Mouse (Mus musculus) lung, embryonic 14.5 days (tissue): ENCODE measurements around the gene Pfkfb4. TPM values are rescaled to one million over a fixed set of nuclear protein-coding genes. Genes with fewer than 3 reads are reported as not detected.
A peak's percentile ranks its signal among the peaks of the same experiment; 100 is the strongest.

Experiments
- ATAC-seq: fragments of 200-750 bp; cut with Nextera tagmentation; 2 replicates; pipeline ENCODE4 v1.8.0; 2017; ENCODE audit warnings: mild to moderate bottlenecking, moderate TSS enrichment, moderate library complexity; ENCODE audit not compliant: insufficient read depth
- DNase-seq: peaks from one replicate; pipeline ENCODE4 v3.0.0-alpha.2; 2015
- H3K27ac ChIP-seq: fragments of 300-500 bp; sonication (generic); 2 replicates; pipeline ENCODE4 v1.5.1; 2014; ENCODE audit warnings: low read depth, mild to moderate bottlenecking, moderate library complexity
- H3K27me3 ChIP-seq: fragments of 300-500 bp; sonication (generic); 2 replicates; pipeline ENCODE4 v1.6.1; 2014; ENCODE audit warnings: low read length, control low read depth; ENCODE audit not compliant: insufficient read depth
- H3K36me3 ChIP-seq: fragments of 300-500 bp; sonication (generic); 2 replicates; pipeline ENCODE4 v1.6.1; 2014; ENCODE audit warnings: control low read depth; ENCODE audit not compliant: insufficient read depth
- H3K4me1 ChIP-seq: fragments of 300-500 bp; sonication (generic); 2 replicates; pipeline ENCODE4 v1.6.1; 2014; ENCODE audit warnings: antibody characterized with exemption, control low read depth; ENCODE audit not compliant: insufficient read depth
- H3K4me2 ChIP-seq: fragments of 300-500 bp; sonication (generic); 2 replicates; pipeline ENCODE4 v1.6.1; 2014; ENCODE audit warnings: mild to moderate bottlenecking
- H3K4me3 ChIP-seq: fragments of 300-500 bp; sonication (generic); 2 replicates; pipeline ENCODE4 v1.5.1; 2014; ENCODE audit warnings: low read depth, low read length
- H3K9ac ChIP-seq: fragments of 300-500 bp; sonication (generic); 2 replicates; pipeline ENCODE4 v1.6.1; 2014
- H3K9me3 ChIP-seq: fragments of 300-500 bp; sonication (generic); 2 replicates; pipeline ENCODE4 v1.6.1; 2016; ENCODE audit warnings: low read depth, low read length, control low read depth
- CTCF ChIP-seq: IDR thresholded peaks from 2 replicates; pipeline ENCODE4 v1.5.1; 2016; ENCODE audit warnings: antibody characterized with exemption, low read depth
- WGBS: fragments of 180-500 bp; shearing (Covaris S2); extraction: QIAGEN DNeasy Blood & Tissue Kit; methylation state at CpG from one replicate; pipeline ENCODE4 v1.1.7; 2014; 5-methylcytosine and 5-hydroxymethylcytosine counted together
- polyA plus RNA-seq: library from polyadenylated mRNA; unstranded; fragments of >200 nt; fragmentation: Nextera tagmentation; extraction: Ambion mirVana; gene quantifications from 2 replicates; pipeline ENCODE4 v1.2.1, GENCODE M21; 2014

Gene Pfkfb4
- polyA plus RNA-seq, result 7.6 and 9.7 TPM in 2 replicates

- no peaks in the 10 kb centered on the region for H3K36me3 ChIP-seq
- no peaks in the 10 kb centered on the region for H3K27me3 ChIP-seq
- peaks cover 14% of the 10 kb centered on the region; the same call in 1 of the 2 replicates for H3K4me1 ChIP-seq
- H3K27ac ChIP-seq, result peak within 1 kb of the TSS; percentile 88
- WGBS, result 1% methylated on average over 31 of the region's 31 CpGs
- TF ChIP-seq CTCF, result no peak
- H3K9me3 ChIP-seq, result no peaks in the 10 kb centered on the region
- DNase-seq (peak; percentile 100), ATAC-seq (peak; percentile 97)
- peak within 1 kb of the TSS; percentile 55 for H3K4me3 ChIP-seq
- peak within 1 kb of the TSS; percentile 91 for H3K4me2 ChIP-seq
- H3K9ac ChIP-seq, result peak within 1 kb of the TSS; percentile 54
Measured at GRCm38 (mm10) chr9:108991428-108992084, at the start of gene Pfkfb4. Pfkfb4 (plus strand) TSS chr9:108991778.

- Histone ChIP-seq H3K4me1 (no peaks in the 10 kb centered on the region), H3K4me2 (no peak overlapping the region), H3K9ac (no peak overlapping the region), H3K4me3 (no peak overlapping the region), H3K36me3 (peaks cover 92% of the 10 kb centered on the region), H3K27ac (no peak overlapping the region), H3K9me3 (no peaks in the 10 kb centered on the region), H3K27me3 (no peaks in the 10 kb centered on the region)
- WGBS, result 65% methylated on average over 9 of the region's 9 CpGs
- no peak for ATAC-seq
- no peak for TF ChIP-seq CTCF
- no peak for DNase-seq
Measured at GRCm38 (mm10) chr9:108945111-108945510, 46.5 kb upstream of the Pfkfb4 start.

- no peaks in the 10 kb centered on the region for H3K4me1 ChIP-seq
- DNase-seq (no peak), ATAC-seq (no peak)
- H3K4me2 ChIP-seq, result no peak overlapping the region
- H3K9ac ChIP-seq, result no peak overlapping the region
- H3K27me3 ChIP-seq, result no peaks in the 10 kb centered on the region
- H3K36me3 ChIP-seq, result peaks cover 92% of the 10 kb centered on the region
- no peak for TF ChIP-seq CTCF
- H3K9me3 ChIP-seq, result no peaks in the 10 kb centered on the region
- H3K27ac ChIP-seq, result no peak overlapping the region
- WGBS, result 86% methylated on average over 5 of the region's 5 CpGs
- H3K4me3 ChIP-seq, result no peak overlapping the region
Measured at GRCm38 (mm10) chr9:108945608-108946007, 46.0 kb upstream of the Pfkfb4 start.

GRCm38 (mm10) chr9:108949231-108949966 lies 42.2 kb upstream of the Pfkfb4 start:
- 61% methylated on average over 13 of the region's 13 CpGs for WGBS
- H3K36me3 ChIP-seq, result peaks cover 63% of the 10 kb centered on the region
- H3K4me1 ChIP-seq, result no peaks in the 10 kb centered on the region
- H3K9ac ChIP-seq, result no peak overlapping the region
- H3K27me3 ChIP-seq, result peaks cover 11% of the 10 kb centered on the region; the same call in 1 of the 2 replicates
- H3K4me2 ChIP-seq, result no peak overlapping the region
- H3K9me3 ChIP-seq, result no peaks in the 10 kb centered on the region
- DNase-seq (peak; percentile 62), ATAC-seq (peak; percentile 62)
- no peak for TF ChIP-seq CTCF
- no peak overlapping the region for H3K4me3 ChIP-seq
- H3K27ac ChIP-seq, result peak overlapping the region; percentile 60; the same call in 1 of the 2 replicates

- no peaks in the 10 kb centered on the region for H3K4me1 ChIP-seq
- no peak for TF ChIP-seq CTCF
- no peaks in the 10 kb centered on the region for H3K9me3 ChIP-seq
- peaks cover 11% of the 10 kb centered on the region; the same call in 1 of the 2 replicates for H3K27me3 ChIP-seq
- no peak overlapping the region for H3K4me2 ChIP-seq
- no peak overlapping the region for H3K9ac ChIP-seq
- ATAC-seq (peak; percentile 12), DNase-seq (no peak)
- WGBS, result 84% methylated on average over 9 of the region's 9 CpGs
- H3K36me3 ChIP-seq, result peaks cover 56% of the 10 kb centered on the region
- H3K4me3 ChIP-seq, result no peak overlapping the region
- peak overlapping the region; percentile 60; the same call in 1 of the 2 replicates for H3K27ac ChIP-seq
Measured at GRCm38 (mm10) chr9:108949967-108950728, 41.4 kb upstream of the Pfkfb4 start.

GRCm38 (mm10) chr9:108953081-108953636 lies 38.4 kb upstream of the Pfkfb4 start, which contains the start of gene Col7a1:
Col7a1 (plus strand) TSS chr9:108953586.
- TF ChIP-seq CTCF, result no peak
- peak within 1 kb of the TSS; percentile 53 for H3K4me2 ChIP-seq
- peak within 1 kb of the TSS; percentile 23 for H3K9ac ChIP-seq
- no peak within 1 kb of the TSS for H3K27ac ChIP-seq
- no peak for DNase-seq
- ATAC-seq, result no peak; the same call in 1 of the 2 replicates
- peaks cover 26% of the 10 kb centered on the region for H3K36me3 ChIP-seq
- H3K9me3 ChIP-seq, result no peaks in the 10 kb centered on the region
- peaks cover 11% of the 10 kb centered on the region; the same call in 1 of the 2 replicates for H3K27me3 ChIP-seq
- H3K4me1 ChIP-seq, result no peaks in the 10 kb centered on the region
- peak within 1 kb of the TSS; percentile 18 for H3K4me3 ChIP-seq
- 9% methylated on average over 15 of the region's 15 CpGs for WGBS
